8 mouse cellular contexts compared by ENCODE assay signal in the genomic region with DNA sequence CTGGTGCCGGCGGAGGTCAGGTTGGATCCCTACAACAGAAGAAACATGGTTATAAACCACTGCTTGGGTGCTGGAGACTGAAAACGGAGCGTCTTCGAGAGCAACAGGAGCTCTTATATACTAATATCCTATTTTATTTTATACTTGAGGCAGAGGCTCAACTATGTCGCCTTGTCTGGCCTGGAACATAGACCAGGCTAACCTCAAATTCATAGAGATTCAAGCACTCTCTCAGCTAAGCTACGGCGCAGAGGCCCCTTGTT. TPM values are rescaled to one million over a fixed set of nuclear protein-coding genes. Genes with fewer than 3 reads are reported as not detected.
A peak's percentile ranks its signal among the peaks of the same experiment; 100 is the strongest.
DNase-seq lines count a peak whose midpoint lies in the region; ATAC-seq lines count a peak whose summit lies in the region.

No protein-coding gene starts in this region.

- H3K27ac ChIP-seq in liver, embryonic 15.5 days (replicated peaks), result no peak overlapping the region

- H3K9ac ChIP-seq in liver, embryonic 15.5 days, result peak overlapping the region; percentile 71

- H3K4me2 ChIP-seq in liver, embryonic 15.5 days, result peak overlapping the region; percentile 83

- H3K36me3 ChIP-seq in liver, embryonic 15.5 days (replicated peaks), result peaks cover 36% of the 10 kb centered on the region

- WGBS in liver, embryonic 15.5 days (ENCODE audit: insufficient replicate concordance), result 34% methylated on average over 8 of the region's 8 CpGs

- peaks cover 20% of the 10 kb centered on the region for H3K4me1 ChIP-seq in liver, embryonic 15.5 days (replicated peaks)

- peak overlapping the region; percentile 74 for H3K4me3 ChIP-seq in liver, embryonic 15.5 days (replicated peaks)

- DNase-seq in cerebellum, adult 8-10 months, result peak; percentile 19
- peak; percentile 21 for DNase-seq in thymus, postnatal 4 days
- DNase-seq in thymus, postnatal 0 days (ENCODE audit: low spot score), result no peak
- no peak for DNase-seq in urinary bladder, postnatal 10 days (ENCODE audit: low spot score)
- no peak for DNase-seq in embryo, embryonic 11 days
- DNase-seq in cerebellum, postnatal 14 days, result no peak

- ATAC-seq in cerebellum, adult (ENCODE audit: insufficient number of reproducible peaks, low FRiP score, low TSS enrichment), result no peak
- no peak for ATAC-seq in liver, embryonic 15.5 days (ENCODE audit: insufficient read depth)

- no peaks in the 10 kb centered on the region for H3K27me3 ChIP-seq in liver, embryonic 15.5 days

- H3K9me3 ChIP-seq in liver, embryonic 15.5 days (replicated peaks), result no peaks in the 10 kb centered on the region

RNA-seq across cellular contexts. Expression of gene Sumf2, which starts 0.7 kb away (rescaled TPM):
- polyA plus RNA-seq in thymus, postnatal 0 days (2015; fragmentation: Nextera tagmentation; extraction: Ambion mirVana), result 30.1 and 33.5 TPM in 2 replicates
- polyA plus RNA-seq in liver, embryonic 15.5 days (2015; fragmentation: Nextera tagmentation; extraction: Ambion mirVana), result 17.6 and 18.5 TPM in 2 replicates

RNA-seq across cellular contexts. Expression of gene Chchd2, which starts 39.8 kb away (rescaled TPM):
- 906 and 1,002 TPM in 2 replicates for polyA plus RNA-seq in thymus, postnatal 0 days (2015; fragmentation: Nextera tagmentation; extraction: Ambion mirVana)
- 519 and 524 TPM in 2 replicates for polyA plus RNA-seq in liver, embryonic 15.5 days (2015; fragmentation: Nextera tagmentation; extraction: Ambion mirVana)

RNA-seq across cellular contexts. Expression of gene Zbed5, which starts 48.0 kb away (rescaled TPM):
- 1.9 and 2.6 TPM in 2 replicates for polyA plus RNA-seq in thymus, postnatal 0 days (2015; fragmentation: Nextera tagmentation; extraction: Ambion mirVana)
- polyA plus RNA-seq in liver, embryonic 15.5 days (2015; fragmentation: Nextera tagmentation; extraction: Ambion mirVana), result 0.62 and 0.69 TPM in 2 replicates

RNA-seq across cellular contexts. Expression of gene Phkg1, which starts 50.9 kb away (rescaled TPM):
- 0.08 and 0.14 TPM in 2 replicates for polyA plus RNA-seq in thymus, postnatal 0 days (2015; fragmentation: Nextera tagmentation; extraction: Ambion mirVana)
- polyA plus RNA-seq in liver, embryonic 15.5 days (2015; fragmentation: Nextera tagmentation; extraction: Ambion mirVana), result 0.10 and 0.20 TPM in 2 replicates

Comparison
In these comparisons a context has a peak if more than half of its experiments do, and no peak if none do; other contexts are left out.
1. DNase-seq: peak in cerebellum, adult 8-10 months (single experiment) and thymus, postnatal 4 days (single experiment); none in thymus, postnatal 0 days (single experiment), urinary bladder, postnatal 10 days (single experiment), embryo, embryonic 11 days (single experiment) and cerebellum, postnatal 14 days (0 of 2).